Comparison of ENCODE assay signal across 8 mouse cellular contexts in genomic region chr5:124954404-124955305, GRCm38 (mm10). TPM values are rescaled to one million over a fixed set of nuclear protein-coding genes. Genes with fewer than 3 reads are reported as not detected.
A peak's percentile ranks its signal among the peaks of the same experiment; 100 is the strongest.
DNase-seq lines count a peak whose midpoint lies in the region; ATAC-seq and TF ChIP-seq lines count a peak whose summit lies in the region.

No protein-coding gene starts in this region.

- no peaks in the 10 kb centered on the region for H3K36me3 ChIP-seq in heart, postnatal 0 days (replicated peaks; ENCODE audit: control insufficient read depth, insufficient read depth, low read length)
- H3K36me3 ChIP-seq in heart, embryonic 10.5 days, result no peaks in the 10 kb centered on the region
- H3K36me3 ChIP-seq in forebrain, embryonic 15.5 days, result no peaks in the 10 kb centered on the region
- H3K36me3 ChIP-seq in limb, embryonic 12.5 days, result no peaks in the 10 kb centered on the region
- H3K36me3 ChIP-seq in midbrain, embryonic 11.5 days (ENCODE audit: control insufficient read depth, insufficient read depth, low read length), result no peaks in the 10 kb centered on the region

- ATAC-seq in heart, postnatal 0 days (ENCODE audit: insufficient read depth, low read depth), result peak; percentile 57; the same call in 1 of the 2 replicates
- ATAC-seq in forebrain, embryonic 15.5 days (replicated peaks), result no peak
- ATAC-seq in limb, embryonic 12.5 days (ENCODE audit: insufficient number of reproducible peaks, insufficient read depth, low FRiP score, low TSS enrichment, low read depth), result no peak
- no peak for ATAC-seq in midbrain, embryonic 11.5 days (ENCODE audit: low FRiP score)

- no peak overlapping the region for H3K4me3 ChIP-seq in heart, postnatal 0 days (ENCODE audit: low read depth, low read length)
- no peak overlapping the region for H3K4me3 ChIP-seq in heart, embryonic 10.5 days
- H3K4me3 ChIP-seq in forebrain, embryonic 15.5 days, result no peak overlapping the region
- H3K4me3 ChIP-seq in limb, embryonic 12.5 days (replicated peaks), result no peak overlapping the region
- H3K4me3 ChIP-seq in midbrain, embryonic 11.5 days (ENCODE audit: low read depth, low read length), result no peak overlapping the region

- H3K27ac ChIP-seq in heart, postnatal 0 days (ENCODE audit: low read depth), result peak overlapping the region; percentile 74
- H3K27ac ChIP-seq in heart, embryonic 10.5 days, result no peak overlapping the region
- H3K27ac ChIP-seq in forebrain, embryonic 15.5 days (replicated peaks), result peak overlapping the region; percentile 78
- 0 out of 2 replicates have a peak overlapping the region, but pooled peaks have one; percentile 31 for H3K27ac ChIP-seq in limb, embryonic 12.5 days
- no peak overlapping the region for H3K27ac ChIP-seq in midbrain, embryonic 11.5 days (ENCODE audit: low read depth, low read length)

- TF ChIP-seq CTCF in heart, postnatal 0 days (IDR thresholded peaks at IDR 0.05; ENCODE audit: low read depth), result no peak

- DNase-seq in heart, postnatal 0 days (ENCODE audit: low spot score), result no peak
- no peak for DNase-seq in heart, embryonic 10.5 days (ENCODE audit: low spot score)
- DNase-seq in CD4-positive helper T cell, adult 2 months (ENCODE audit: low read depth, low spot score), result peak; percentile 90
- DNase-seq in midbrain, embryonic 11.5 days (ENCODE audit: low spot score, missing footprints), result no peak
- no peak for DNase-seq in ovary, postnatal 36 days (ENCODE audit: low spot score)
- DNase-seq in left cerebral cortex, adult 11 months (ENCODE audit: low spot score), result no peak

- no peak overlapping the region for H3K4me2 ChIP-seq in heart, postnatal 0 days (ENCODE audit: low read depth, low read length)
- no peak overlapping the region for H3K4me2 ChIP-seq in forebrain, embryonic 15.5 days (replicated peaks)
- H3K4me2 ChIP-seq in limb, embryonic 12.5 days, result no peak overlapping the region
- H3K4me2 ChIP-seq in midbrain, embryonic 11.5 days, result no peak overlapping the region

- peaks cover 7% of the 10 kb centered on the region; the same call in 1 of the 2 replicates for H3K9me3 ChIP-seq in heart, postnatal 0 days (replicated peaks; ENCODE audit: control insufficient read depth, low read length)
- H3K9me3 ChIP-seq in heart, embryonic 10.5 days, result no peaks in the 10 kb centered on the region
- H3K9me3 ChIP-seq in forebrain, embryonic 15.5 days, result no peaks in the 10 kb centered on the region
- H3K9me3 ChIP-seq in limb, embryonic 12.5 days, result peaks cover 6% of the 10 kb centered on the region; the same call in 1 of the 2 replicates
- peaks cover 5% of the 10 kb centered on the region; the same call in 1 of the 2 replicates for H3K9me3 ChIP-seq in midbrain, embryonic 11.5 days (ENCODE audit: control insufficient read depth, low read length)

- no peaks in the 10 kb centered on the region for H3K4me1 ChIP-seq in heart, postnatal 0 days (ENCODE audit: control insufficient read depth, insufficient read depth)
- H3K4me1 ChIP-seq in heart, embryonic 10.5 days, result peaks cover under 1% of the 10 kb centered on the region; the same call in 1 of the 2 replicates
- peaks cover 30% of the 10 kb centered on the region for H3K4me1 ChIP-seq in forebrain, embryonic 15.5 days
- H3K4me1 ChIP-seq in limb, embryonic 12.5 days (replicated peaks), result peaks cover 15% of the 10 kb centered on the region
- H3K4me1 ChIP-seq in midbrain, embryonic 11.5 days (ENCODE audit: control insufficient read depth, insufficient read depth, low read length), result no peaks in the 10 kb centered on the region

- no peak for TF ChIP-seq EP300 in heart, postnatal 0 days (IDR thresholded peaks at IDR 0.05; ENCODE audit: low read depth)

- 73% methylated on average over 8 of the region's 8 CpGs for WGBS in heart, postnatal 0 days
- WGBS in heart, embryonic 10.5 days, result 83% methylated on average over 8 of the region's 8 CpGs
- 74% methylated on average over 8 of the region's 8 CpGs for WGBS in forebrain, embryonic 15.5 days
- WGBS in limb, embryonic 12.5 days, result 56% methylated on average over 8 of the region's 8 CpGs
- WGBS in midbrain, embryonic 11.5 days, result 85% methylated on average over 8 of the region's 8 CpGs

- H3K9ac ChIP-seq in heart, postnatal 0 days (replicated peaks; ENCODE audit: low read depth, low read length), result no peak overlapping the region
- no peak overlapping the region for H3K9ac ChIP-seq in forebrain, embryonic 15.5 days (replicated peaks)
- H3K9ac ChIP-seq in limb, embryonic 12.5 days (replicated peaks), result no peak overlapping the region
- H3K9ac ChIP-seq in midbrain, embryonic 11.5 days (ENCODE audit: low read length), result no peak overlapping the region

- no peaks in the 10 kb centered on the region for H3K27me3 ChIP-seq in heart, postnatal 0 days (ENCODE audit: control insufficient read depth, insufficient read depth, low read length)
- no peaks in the 10 kb centered on the region for H3K27me3 ChIP-seq in heart, embryonic 10.5 days (ENCODE audit: insufficient read depth, poor library complexity, severe bottlenecking)
- no peaks in the 10 kb centered on the region for H3K27me3 ChIP-seq in forebrain, embryonic 15.5 days
- H3K27me3 ChIP-seq in limb, embryonic 12.5 days, result no peaks in the 10 kb centered on the region
- no peaks in the 10 kb centered on the region for H3K27me3 ChIP-seq in midbrain, embryonic 11.5 days (ENCODE audit: control insufficient read depth, insufficient read depth, low read length)

RNA-seq across cellular contexts. Expression of gene Rflna, which starts 48.4 kb away (rescaled TPM):
- not detected in 2 replicates for total RNA-seq in heart, postnatal 0 days (2014; rRNA removed; ENCODE audit: low replicate concordance)
- 0.73 and 0.85 TPM in 2 replicates for polyA plus RNA-seq in heart, postnatal 0 days (2015; fragmentation: Nextera tagmentation; extraction: Ambion mirVana)
- 1.1 and 2.6 TPM in 2 replicates for polyA plus RNA-seq in heart, embryonic 10.5 days (2016; fragmentation: Nextera tagmentation; extraction: Ambion mirVana)
- polyA plus RNA-seq in forebrain, embryonic 15.5 days (2015; fragmentation: Nextera tagmentation; extraction: Ambion mirVana), result 2.5 and 2.8 TPM in 2 replicates
- polyA plus RNA-seq in limb, embryonic 12.5 days (2016; fragmentation: Nextera tagmentation; extraction: Ambion mirVana), result 28.6 and 33.0 TPM in 2 replicates
- 4.0 and 4.4 TPM in 2 replicates for polyA plus RNA-seq in midbrain, embryonic 11.5 days (2014; fragmentation: Nextera tagmentation; extraction: Ambion mirVana)

Comparison
In these comparisons a context has a peak if more than half of its experiments do, and no peak if none do; other contexts are left out.
1. H3K27ac ChIP-seq: peak in heart, postnatal 0 days (single experiment), forebrain, embryonic 15.5 days (single experiment) and limb, embryonic 12.5 days (single experiment); none in heart, embryonic 10.5 days (single experiment) and midbrain, embryonic 11.5 days (single experiment).